Mouse (Mus musculus) megakaryocyte progenitor cell, adult 5-6 weeks (primary cell): ENCODE results near the gene Fbxl16. TPM values are rescaled to one million over a fixed set of nuclear protein-coding genes. Genes with fewer than 3 reads are reported as not detected.

Experiments used
- ATAC-seq: replicated peaks from 2 replicates; pipeline ENCODE4 v1.8.0; 2016; ENCODE audit warnings: mild to moderate bottlenecking, moderate TSS enrichment, inconsistent platforms; ENCODE audit not compliant: poor library complexity
- total RNA-seq, 2 experiments: library from RNA; stranded (forward) in 1 of 2; stranded (reverse) in 1 of 2; fragments of 157-497, 149-512 nt in 1 of 2; fragments of 200-1000 nt in 1 of 2; gene quantifications; 2 replicates each; pipeline versions ENCODE4 v1.2.3 to v1.2.4; 2015 to 2017

Gene Fbxl16
- total RNA-seq, 2 experiments from 2014 or later: not detected

GRCm38 (mm10) chr17:25869954-25870353, 61.1 kb downstream of the Fbxl16 start:
- no peak for ATAC-seq

Other genes starting within 250 kb of the Fbxl16 start
- gene Sox8, start 238.4 kb upstream of the Fbxl16 start, total RNA-seq (2015): not detected in 2 replicates
- gene Sox8, start 238.4 kb upstream of the Fbxl16 start, total RNA-seq (2017): not detected in 2 replicates
- gene Lmf1, start 230.0 kb upstream of the Fbxl16 start, total RNA-seq (2015): 23.2 and 25.6 TPM in 2 replicates
- gene Lmf1, start 230.0 kb upstream of the Fbxl16 start, total RNA-seq (2017): 11.7 and 14.1 TPM in 2 replicates
- gene Gng13, start 91.9 kb upstream of the Fbxl16 start, total RNA-seq (2015): not detected in 2 replicates
- gene Gng13, start 91.9 kb upstream of the Fbxl16 start, total RNA-seq (2017): 0.34 TPM in 1 of 2 replicates, not detected in the other
- gene Chtf18, start 81.7 kb upstream of the Fbxl16 start, total RNA-seq (2015): 12.9 and 19.0 TPM in 2 replicates
- 27.0 and 30.2 TPM in 2 replicates for gene Chtf18, start 81.7 kb upstream of the Fbxl16 start, total RNA-seq (2017)
- gene Rpusd1, start 81.4 kb upstream of the Fbxl16 start, total RNA-seq (2015): 5.5 and 5.7 TPM in 2 replicates
- gene Rpusd1, start 81.4 kb upstream of the Fbxl16 start, total RNA-seq (2017): 1.6 and 6.0 TPM in 2 replicates
- not detected in 2 replicates for gene Mslnl, start 73.0 kb upstream of the Fbxl16 start, total RNA-seq (2015)
- not detected in 2 replicates for gene Mslnl, start 73.0 kb upstream of the Fbxl16 start, total RNA-seq (2017)
- gene Msln, start 54.7 kb upstream of the Fbxl16 start, total RNA-seq (2015): 0.46 TPM in 1 of 2 replicates, not detected in the other
- gene Msln, start 54.7 kb upstream of the Fbxl16 start, total RNA-seq (2017): not detected in 2 replicates
- gene Narfl, start 35.3 kb upstream of the Fbxl16 start, total RNA-seq (2015): 12.3 and 16.2 TPM in 2 replicates
- 24.5 and 31.5 TPM in 2 replicates for gene Narfl, start 35.3 kb upstream of the Fbxl16 start, total RNA-seq (2017)
- gene Haghl, start 23.4 kb upstream of the Fbxl16 start, total RNA-seq (2015): 10.9 and 13.4 TPM in 2 replicates
- gene Haghl, start 23.4 kb upstream of the Fbxl16 start, total RNA-seq (2017): 15.2 and 18.8 TPM in 2 replicates
- gene Ccdc78, start 22.5 kb upstream of the Fbxl16 start, total RNA-seq (2015): 0.05 TPM in 1 of 2 replicates, not detected in the other
- 0.20 and 0.21 TPM in 2 replicates for gene Ccdc78, start 22.5 kb upstream of the Fbxl16 start, total RNA-seq (2017)
- gene Fam173a, start 16.2 kb upstream of the Fbxl16 start, total RNA-seq (2015): 113 and 126 TPM in 2 replicates
- gene Fam173a, start 16.2 kb upstream of the Fbxl16 start, total RNA-seq (2017): 29.3 and 38.2 TPM in 2 replicates
- 1.8 TPM in 1 of 2 replicates, not detected in the other for gene AC134908.4, start 13.4 kb upstream of the Fbxl16 start, total RNA-seq (2015)
- not detected in 2 replicates for gene AC134908.4, start 13.4 kb upstream of the Fbxl16 start, total RNA-seq (2017)
- gene Metrn, start 11.9 kb upstream of the Fbxl16 start, total RNA-seq (2015): 4.5 and 9.7 TPM in 2 replicates
- 26.8 and 29.5 TPM in 2 replicates for gene Metrn, start 11.9 kb upstream of the Fbxl16 start, total RNA-seq (2017)
- gene Wdr24, start 14.5 kb downstream of the Fbxl16 start, total RNA-seq (2015): 10.0 and 10.1 TPM in 2 replicates
- 16.1 and 18.0 TPM in 2 replicates for gene Wdr24, start 14.5 kb downstream of the Fbxl16 start, total RNA-seq (2017)
- gene Jmjd8, start 19.8 kb downstream of the Fbxl16 start, total RNA-seq (2015): 12.0 and 15.6 TPM in 2 replicates
- gene Jmjd8, start 19.8 kb downstream of the Fbxl16 start, total RNA-seq (2017): 19.5 and 22.8 TPM in 2 replicates
- 66.5 and 73.4 TPM in 2 replicates for gene Stub1, start 24.3 kb downstream of the Fbxl16 start, total RNA-seq (2015)
- gene Stub1, start 24.3 kb downstream of the Fbxl16 start, total RNA-seq (2017): 99.5 and 106 TPM in 2 replicates
- gene Rhbdl1, start 28.2 kb downstream of the Fbxl16 start, total RNA-seq (2015): 1.0 and 1.1 TPM in 2 replicates
- gene Rhbdl1, start 28.2 kb downstream of the Fbxl16 start, total RNA-seq (2017): 2.5 TPM in 1 of 2 replicates, not detected in the other
- 0.17 and 0.32 TPM in 2 replicates for gene Gm20683, start 32.7 kb downstream of the Fbxl16 start, total RNA-seq (2015)
- gene Gm20683, start 32.7 kb downstream of the Fbxl16 start, total RNA-seq (2017): 0.54 and 0.78 TPM in 2 replicates
- gene Rhot2, start 35.8 kb downstream of the Fbxl16 start, total RNA-seq (2015): 15.1 and 17.0 TPM in 2 replicates
- gene Rhot2, start 35.8 kb downstream of the Fbxl16 start, total RNA-seq (2017): 18.0 and 19.7 TPM in 2 replicates
- gene Wdr90, start 52.4 kb downstream of the Fbxl16 start, total RNA-seq (2015): 29.5 and 37.9 TPM in 2 replicates
- 17.4 and 17.6 TPM in 2 replicates for gene Wdr90, start 52.4 kb downstream of the Fbxl16 start, total RNA-seq (2017)
- gene Mcrip2, start 59.7 kb downstream of the Fbxl16 start, total RNA-seq (2015): 41.0 and 42.2 TPM in 2 replicates
- 8.6 and 19.7 TPM in 2 replicates for gene Mcrip2, start 59.7 kb downstream of the Fbxl16 start, total RNA-seq (2017)
- gene Mettl26, start 66.0 kb downstream of the Fbxl16 start, total RNA-seq (2015): 34.3 and 39.1 TPM in 2 replicates
- 15.4 and 22.3 TPM in 2 replicates for gene Mettl26, start 66.0 kb downstream of the Fbxl16 start, total RNA-seq (2017)
- gene Wfikkn1, start 71.8 kb downstream of the Fbxl16 start, total RNA-seq (2015): 0.37 and 1.1 TPM in 2 replicates
- 0.12 and 0.54 TPM in 2 replicates for gene Wfikkn1, start 71.8 kb downstream of the Fbxl16 start, total RNA-seq (2017)
- gene Rab40c, start 110.6 kb downstream of the Fbxl16 start, total RNA-seq (2015): 7.9 and 8.5 TPM in 2 replicates
- 10.4 and 12.0 TPM in 2 replicates for gene Rab40c, start 110.6 kb downstream of the Fbxl16 start, total RNA-seq (2017)
- 53.3 and 56.3 TPM in 2 replicates for gene Pigq, start 135.9 kb downstream of the Fbxl16 start, total RNA-seq (2015)
- gene Pigq, start 135.9 kb downstream of the Fbxl16 start, total RNA-seq (2017): 41.6 and 41.8 TPM in 2 replicates
- not detected in 2 replicates for gene Nhlrc4, start 135.9 kb downstream of the Fbxl16 start, total RNA-seq (2015)
- not detected in 2 replicates for gene Nhlrc4, start 135.9 kb downstream of the Fbxl16 start, total RNA-seq (2017)
- gene A930017K11Rik, start 143.5 kb downstream of the Fbxl16 start, total RNA-seq (2015): not detected in 2 replicates
- gene A930017K11Rik, start 143.5 kb downstream of the Fbxl16 start, total RNA-seq (2017): not detected in 2 replicates
- gene Capn15, start 176.7 kb downstream of the Fbxl16 start, total RNA-seq (2015): 8.6 and 11.2 TPM in 2 replicates
- 2.4 and 3.3 TPM in 2 replicates for gene Capn15, start 176.7 kb downstream of the Fbxl16 start, total RNA-seq (2017)